Mouse (Mus musculus) stomach, postnatal 0 days (tissue): ENCODE data around the gene Tescl. TPM values are rescaled to one million over a fixed set of nuclear protein-coding genes. Genes with fewer than 3 reads are reported as not detected.

ENCODE experiments used
- ATAC-seq: fragments of 200-750 bp; cut with Nextera tagmentation; 2 replicates; pipeline ENCODE4 v1.8.0; 2017; ENCODE audit not compliant: low FRiP score, low TSS enrichment
- DNase-seq: peaks from one replicate; pipeline ENCODE4 v3.0.0-alpha.2; 2016; ENCODE audit warnings: low spot score
- H3K27ac ChIP-seq: fragments of 300-500 bp; sonication (generic); replicated peaks from 2 replicates; pipeline ENCODE4 v1.5.1; 2014; ENCODE audit warnings: mild to moderate bottlenecking, control low read depth
- H3K27me3 ChIP-seq: fragments of 300-500 bp; sonication (generic); 2 replicates; pipeline ENCODE4 v1.6.1; 2014; ENCODE audit warnings: low read length; ENCODE audit not compliant: control insufficient read depth, insufficient read depth
- H3K36me3 ChIP-seq: fragments of 300-500 bp; sonication (generic); 2 replicates; pipeline ENCODE4 v1.6.1; 2014; ENCODE audit warnings: low read length, mixed read lengths; ENCODE audit not compliant: control insufficient read depth, insufficient read depth
- H3K4me1 ChIP-seq: fragments of 300-500 bp; sonication (generic); replicated peaks from 2 replicates; pipeline ENCODE4 v1.6.1; 2014; ENCODE audit warnings: antibody characterized with exemption; ENCODE audit not compliant: control insufficient read depth, insufficient read depth
- H3K4me2 ChIP-seq: fragments of 300-500 bp; sonication (generic); replicated peaks from 2 replicates; pipeline ENCODE4 v1.6.1; 2014; ENCODE audit warnings: low read depth, mild to moderate bottlenecking, control low read depth, moderate library complexity
- H3K4me3 ChIP-seq: fragments of 300-500 bp; sonication (generic); 2 replicates; pipeline ENCODE4 v1.5.1; 2014; ENCODE audit warnings: low read depth, low read length, control low read depth
- H3K9ac ChIP-seq: fragments of 300-500 bp; sonication (generic); 2 replicates; pipeline ENCODE4 v1.6.1; 2014; ENCODE audit warnings: mild to moderate bottlenecking, low read length, control low read depth, mixed read lengths
- H3K9me3 ChIP-seq: fragments of 300-500 bp; sonication (generic); 2 replicates; pipeline ENCODE4 v1.6.1; 2016; ENCODE audit warnings: low read length; ENCODE audit not compliant: control insufficient read depth
- CTCF ChIP-seq: IDR thresholded peaks from 2 replicates; pipeline ENCODE4 v1.5.1; 2016; ENCODE audit warnings: antibody characterized with exemption, low read depth, mild to moderate bottlenecking, moderate library complexity
- EP300 ChIP-seq: optimal IDR thresholded peaks from 2 replicates; pipeline ENCODE3; 2016; ENCODE audit warnings: antibody characterized with exemption
- WGBS: fragments of 180-500 bp; shearing (Covaris S2); extraction: QIAGEN DNeasy Blood & Tissue Kit; methylation state at CpG from one replicate; pipeline ENCODE4 v1.1.7; 2014; 5-methylcytosine and 5-hydroxymethylcytosine counted together
- polyA plus RNA-seq: library from polyadenylated mRNA; unstranded; fragments of >200 nt; fragmentation: Nextera tagmentation; extraction: Ambion mirVana; gene quantifications from 2 replicates; pipeline ENCODE4 v1.2.1, GENCODE M21; 2015

The Tescl gene
- polyA plus RNA-seq, 1 experiment from 2014 or later = 0.15 TPM

- Histone ChIP-seq H3K4me2 (no peak overlapping the region), H3K4me3 (no peak overlapping the region), H3K9me3 (no peaks in the 10 kb centered on the region), H3K4me1 (no peaks in the 10 kb centered on the region), H3K27me3 (no peaks in the 10 kb centered on the region), H3K36me3 (no peaks in the 10 kb centered on the region), H3K27ac (no peak overlapping the region), H3K9ac (no peak overlapping the region)
- peak; percentile 40 for DNase-seq
- WGBS = 60% methylated on average over 13 of the region's 15 CpGs
- TF ChIP-seq CTCF (no peak), EP300 (no peak)
- no peak for ATAC-seq
Measured at GRCm38 (mm10) chr7:24366716-24367632, 33.2 kb upstream of the Tescl start.

GRCm38 (mm10) chr7:24365258-24366014 is 31.7 kb upstream of the Tescl start:
- no peak overlapping the region for H3K4me2 ChIP-seq
- H3K4me3 ChIP-seq = no peak overlapping the region
- TF ChIP-seq EP300 (no peak), CTCF (no peak)
- no peak overlapping the region for H3K27ac ChIP-seq
- H3K36me3 ChIP-seq = no peaks in the 10 kb centered on the region
- WGBS = 63% methylated on average over 5 of the region's 5 CpGs
- DNase-seq (no peak), ATAC-seq (no peak)
- H3K9ac ChIP-seq = 0 out of 2 replicates have a peak overlapping the region, but pooled peaks have one; percentile 27
- no peaks in the 10 kb centered on the region for H3K4me1 ChIP-seq
- H3K27me3 ChIP-seq = no peaks in the 10 kb centered on the region
- H3K9me3 ChIP-seq = no peaks in the 10 kb centered on the region

- 18% methylated on average over 10 of the region's 10 CpGs for WGBS
- Histone ChIP-seq H3K36me3 (no peaks in the 10 kb centered on the region), H3K27ac (no peak overlapping the region), H3K4me1 (no peaks in the 10 kb centered on the region), H3K27me3 (no peaks in the 10 kb centered on the region), H3K4me3 (no peak overlapping the region), H3K9ac (no peak overlapping the region), H3K9me3 (no peaks in the 10 kb centered on the region), H3K4me2 (no peak overlapping the region)
- peak; percentile 87 for DNase-seq
- peak; percentile 66 for ATAC-seq
- TF ChIP-seq EP300 (no peak), CTCF (peak; percentile 93)
Measured at GRCm38 (mm10) chr7:24364827-24365226, 31.1 kb upstream of the Tescl start.

GRCm38 (mm10) chr7:24363228-24363627 is 29.5 kb upstream of the Tescl start:
- TF ChIP-seq CTCF (peak; percentile 70), EP300 (no peak)
- H3K27ac ChIP-seq = no peak overlapping the region
- H3K9me3 ChIP-seq = no peaks in the 10 kb centered on the region
- H3K4me3 ChIP-seq = no peak overlapping the region
- no peak for ATAC-seq
- no peaks in the 10 kb centered on the region for H3K27me3 ChIP-seq
- DNase-seq = peak; percentile 59
- no peak overlapping the region for H3K9ac ChIP-seq
- H3K4me1 ChIP-seq = no peaks in the 10 kb centered on the region
- H3K36me3 ChIP-seq = no peaks in the 10 kb centered on the region
- WGBS = 28% methylated on average over 6 of the region's 7 CpGs
- H3K4me2 ChIP-seq = no peak overlapping the region

- H3K27me3 ChIP-seq = no peaks in the 10 kb centered on the region
- TF ChIP-seq EP300 (no peak), CTCF (peak; percentile 46)
- no peaks in the 10 kb centered on the region for H3K36me3 ChIP-seq
- no peak overlapping the region for H3K9ac ChIP-seq
- no peak overlapping the region for H3K4me3 ChIP-seq
- H3K9me3 ChIP-seq = no peaks in the 10 kb centered on the region
- no peak overlapping the region for H3K4me2 ChIP-seq
- no peak overlapping the region for H3K27ac ChIP-seq
- ATAC-seq (no peak), DNase-seq (no peak)
- no peaks in the 10 kb centered on the region for H3K4me1 ChIP-seq
- WGBS = 55% methylated on average over 4 of the region's 4 CpGs
Measured at GRCm38 (mm10) chr7:24361001-24361400, 27.3 kb upstream of the Tescl start.

GRCm38 (mm10) chr7:24359269-24359668 is 25.5 kb upstream of the Tescl start:
- H3K27ac ChIP-seq = no peak overlapping the region
- H3K4me2 ChIP-seq = no peak overlapping the region
- ATAC-seq = 0 out of 2 replicates have a peak, but pooled peaks have one; percentile 42
- no peaks in the 10 kb centered on the region for H3K27me3 ChIP-seq
- H3K36me3 ChIP-seq = no peaks in the 10 kb centered on the region
- no peaks in the 10 kb centered on the region for H3K9me3 ChIP-seq
- H3K4me3 ChIP-seq = no peak overlapping the region
- peak; percentile 64 for DNase-seq
- WGBS = 26% methylated on average over 9 of the region's 9 CpGs
- TF ChIP-seq EP300 (no peak), CTCF (no peak)
- no peak overlapping the region for H3K9ac ChIP-seq
- H3K4me1 ChIP-seq = no peaks in the 10 kb centered on the region
